Mouse (Mus musculus): ENCODE measurements around the gene Fam193b.

Gene Fam193b

GRCm38 (mm10) chr13:55527834-55528772 lies 42.8 kb downstream of the Fam193b start:
- peak in 1 of 2 experiments; percentile 52 for DNase-seq (ENCODE audit: inconsistent age in 2 of 2, low spot score in 1 of 2)

GRCm38 (mm10) chr13:55527212-55527611 lies 43.7 kb downstream of the Fam193b start:
- no peak for DNase-seq (ENCODE audit: inconsistent age in 2 of 2, low spot score in 1 of 2)

- no peak for DNase-seq (ENCODE audit: inconsistent age in 2 of 2, low spot score in 1 of 2)
These were observed 45.0 kb downstream of the Fam193b start for GRCm38 (mm10) chr13:55525733-55526553.

- no peak for DNase-seq (ENCODE audit: inconsistent age in 2 of 2, low spot score in 1 of 2)
These were observed 46.8 kb downstream of the Fam193b start for GRCm38 (mm10) chr13:55523951-55524600.

- DNase-seq (ENCODE audit: inconsistent age in 2 of 2, low spot score in 1 of 2): peak; percentile 64 to 77
These were observed 47.6 kb downstream of the Fam193b start for GRCm38 (mm10) chr13:55523278-55523677.

- no peak for DNase-seq (ENCODE audit: inconsistent age in 2 of 2, low spot score in 1 of 2)
These were observed 48.2 kb downstream of the Fam193b start for GRCm38 (mm10) chr13:55522730-55523129.

- DNase-seq (ENCODE audit: inconsistent age in 2 of 2, low spot score in 1 of 2): no peak
These were observed 51.3 kb downstream of the Fam193b start for GRCm38 (mm10) chr13:55519606-55520005.

GRCm38 (mm10) chr13:55516955-55517354 lies 54.0 kb downstream of the Fam193b start:
- peak; percentile 86 to 96 for DNase-seq (ENCODE audit: inconsistent age in 2 of 2, low spot score in 1 of 2)

- no peak for DNase-seq (ENCODE audit: inconsistent age in 2 of 2, low spot score in 1 of 2)
These were observed 57.1 kb downstream of the Fam193b start for GRCm38 (mm10) chr13:55513828-55514227.

GRCm38 (mm10) chr13:55513111-55513748 lies 57.7 kb downstream of the Fam193b start, which contains the start of gene Pdlim7:
Pdlim7 (minus strand) TSS chr13:55513676.
- DNase-seq (ENCODE audit: inconsistent age in 2 of 2, low spot score in 1 of 2): peak; percentile 92 to 98

GRCm38 (mm10) chr13:55512379-55513031 lies 58.4 kb downstream of the Fam193b start:
- peak; percentile 56 to 81 for DNase-seq (ENCODE audit: inconsistent age in 2 of 2, low spot score in 1 of 2)

- no peak for DNase-seq (ENCODE audit: inconsistent age in 2 of 2, low spot score in 1 of 2)
These were observed 59.4 kb downstream of the Fam193b start for GRCm38 (mm10) chr13:55511492-55511861.

- peak; percentile 80 to 86 for DNase-seq (ENCODE audit: inconsistent age in 2 of 2, low spot score in 1 of 2)
These were observed 60.0 kb downstream of the Fam193b start for GRCm38 (mm10) chr13:55510668-55511491.

GRCm38 (mm10) chr13:55510332-55510667 lies 60.6 kb downstream of the Fam193b start:
- DNase-seq (ENCODE audit: inconsistent age in 2 of 2, low spot score in 1 of 2): no peak

GRCm38 (mm10) chr13:55508531-55508930 lies 62.4 kb downstream of the Fam193b start:
- no peak for DNase-seq (ENCODE audit: inconsistent age in 2 of 2, low spot score in 1 of 2)

GRCm38 (mm10) chr13:55507877-55508276 lies 63.0 kb downstream of the Fam193b start:
- no peak for DNase-seq (ENCODE audit: inconsistent age in 2 of 2, low spot score in 1 of 2)

GRCm38 (mm10) chr13:55506697-55507096 lies 64.2 kb downstream of the Fam193b start:
- DNase-seq (ENCODE audit: inconsistent age in 2 of 2, low spot score in 1 of 2): peak in 1 of 2 experiments; percentile 54

- DNase-seq (ENCODE audit: inconsistent age in 2 of 2, low spot score in 1 of 2): no peak
These were observed 65.1 kb downstream of the Fam193b start for GRCm38 (mm10) chr13:55505810-55506209.

GRCm38 (mm10) chr13:55504390-55504789 lies 66.5 kb downstream of the Fam193b start:
- DNase-seq (ENCODE audit: inconsistent age in 2 of 2, low spot score in 1 of 2): no peak

Data from adrenal gland, adult (tissue).